Mouse (Mus musculus) hindlimb bud, embryonic 11.5 days (tissue): ENCODE measurements around the gene E2f3.

Experiments
- DNase-seq: peaks from one replicate; pipeline ENCODE4 v3.0.0-alpha.2; 2012; ENCODE audit warnings: low read depth, low spot score; ENCODE audit errors: extremely low spot score

E2f3 gene

GRCm38 (mm10) chr13:29938776-29939175 is 47.1 kb downstream of the E2f3 start:
- no peak for DNase-seq

- no peak for DNase-seq
Measured at GRCm38 (mm10) chr13:29926168-29926567, 59.7 kb downstream of the E2f3 start.

- no peak for DNase-seq
Measured at GRCm38 (mm10) chr13:29919841-29920240, 66.0 kb downstream of the E2f3 start.

- DNase-seq: no peak
Measured at GRCm38 (mm10) chr13:29916561-29916960, 69.3 kb downstream of the E2f3 start.

GRCm38 (mm10) chr13:29913606-29914005 is 72.3 kb downstream of the E2f3 start:
- DNase-seq: no peak

GRCm38 (mm10) chr13:29913061-29913460 is 72.8 kb downstream of the E2f3 start:
- no peak for DNase-seq

- DNase-seq: no peak
Measured at GRCm38 (mm10) chr13:29912251-29912650, 73.6 kb downstream of the E2f3 start.

- no peak for DNase-seq
Measured at GRCm38 (mm10) chr13:29911141-29911540, 74.7 kb downstream of the E2f3 start.

GRCm38 (mm10) chr13:29908431-29908830 is 77.4 kb downstream of the E2f3 start:
- DNase-seq: no peak

- no peak for DNase-seq
Measured at GRCm38 (mm10) chr13:29907995-29908394, 77.9 kb downstream of the E2f3 start.

GRCm38 (mm10) chr13:29906734-29907133 is 79.1 kb downstream of the E2f3 start:
- DNase-seq: no peak

GRCm38 (mm10) chr13:29903341-29903740 is 82.5 kb downstream of the E2f3 start:
- no peak for DNase-seq

GRCm38 (mm10) chr13:29902676-29903075 is 83.2 kb downstream of the E2f3 start:
- no peak for DNase-seq

GRCm38 (mm10) chr13:29901641-29902040 is 84.2 kb downstream of the E2f3 start:
- DNase-seq: no peak

- no peak for DNase-seq
Measured at GRCm38 (mm10) chr13:29866780-29867179, 119.1 kb downstream of the E2f3 start.

- DNase-seq: no peak
Measured at GRCm38 (mm10) chr13:29864331-29864730, 121.5 kb downstream of the E2f3 start.

GRCm38 (mm10) chr13:29860087-29860486 is 125.8 kb downstream of the E2f3 start:
- DNase-seq: no peak

GRCm38 (mm10) chr13:29857436-29857835 is 128.4 kb downstream of the E2f3 start:
- DNase-seq: peak; percentile 37
